Mouse (Mus musculus) brown adipose tissue, adult 24 weeks (tissue): ENCODE measurements around the gene Dnajc22. TPM values are rescaled to one million over a fixed set of nuclear protein-coding genes. Genes with fewer than 3 reads are reported as not detected.
A peak's percentile ranks its signal among the peaks of the same experiment; 100 is the strongest.

ENCODE experiments used
- H3K27ac ChIP-seq: fragments of 200-500 bp; replicated peaks from 2 replicates; pipeline ENCODE4 v1.5.1; 2012; ENCODE audit warnings: low read depth, mild to moderate bottlenecking, low read length
- H3K4me1 ChIP-seq: fragments of 200-500 bp; 2 replicates; pipeline ENCODE4 v1.6.1; 2012; ENCODE audit warnings: low read length, mixed read lengths; ENCODE audit not compliant: control insufficient read depth, insufficient read depth, insufficient read length
- H3K4me3 ChIP-seq: fragments of 200-500 bp; 2 replicates; pipeline ENCODE4 v1.5.1; 2012; ENCODE audit warnings: low read depth, mild to moderate bottlenecking, low read length, moderate library complexity; ENCODE audit not compliant: insufficient read depth
- polyA plus RNA-seq: library from polyadenylated mRNA; stranded (reverse); fragments of >200 nt; gene quantifications from 2 replicates; pipeline ENCODE4 v1.2.4, GENCODE M21; 2012; ENCODE audit not compliant: missing spikeins, insufficient read depth, insufficient read length

The Dnajc22 gene
- polyA plus RNA-seq, 1 experiment = 9.6 TPM

DNA sequence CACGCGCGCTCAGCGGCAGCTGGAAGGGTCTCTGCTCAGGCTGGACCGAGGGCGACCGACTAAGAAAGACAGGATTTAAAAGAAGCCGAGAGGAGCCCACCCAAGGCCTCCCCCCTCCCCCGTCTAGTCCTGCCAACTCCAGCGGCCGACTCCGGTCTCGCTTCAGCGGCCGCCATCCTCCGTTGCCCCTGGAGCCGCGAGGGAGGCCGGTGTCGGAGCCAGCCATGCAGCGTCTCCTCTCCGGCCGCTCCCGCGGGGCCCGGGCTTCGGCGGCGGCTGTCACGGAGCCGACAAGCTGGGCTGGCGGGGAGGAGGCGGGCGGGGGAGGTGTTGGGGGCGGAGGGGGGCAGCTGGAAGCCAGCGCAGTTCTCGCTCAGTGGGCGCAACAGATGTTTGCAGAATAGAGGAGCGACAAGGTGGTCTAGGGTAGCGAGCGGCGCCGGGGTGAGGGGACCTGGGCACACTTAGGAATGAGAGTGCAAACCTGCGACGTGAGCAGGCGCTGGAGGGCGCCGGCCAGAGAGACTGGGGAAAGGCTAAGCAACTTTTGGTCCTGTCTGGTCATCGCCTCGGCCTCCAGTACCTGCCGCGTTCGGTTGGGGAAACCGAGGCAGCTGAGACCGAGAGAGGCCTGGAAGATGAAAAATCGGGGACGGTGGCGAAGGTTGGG lies 4.0 kb downstream of the Dnajc22 start:
- H3K27ac ChIP-seq = no peak overlapping the region
- peaks cover 6% of the 10 kb centered on the region for H3K4me1 ChIP-seq
- peak overlapping the region; percentile 39 for H3K4me3 ChIP-seq

DNA sequence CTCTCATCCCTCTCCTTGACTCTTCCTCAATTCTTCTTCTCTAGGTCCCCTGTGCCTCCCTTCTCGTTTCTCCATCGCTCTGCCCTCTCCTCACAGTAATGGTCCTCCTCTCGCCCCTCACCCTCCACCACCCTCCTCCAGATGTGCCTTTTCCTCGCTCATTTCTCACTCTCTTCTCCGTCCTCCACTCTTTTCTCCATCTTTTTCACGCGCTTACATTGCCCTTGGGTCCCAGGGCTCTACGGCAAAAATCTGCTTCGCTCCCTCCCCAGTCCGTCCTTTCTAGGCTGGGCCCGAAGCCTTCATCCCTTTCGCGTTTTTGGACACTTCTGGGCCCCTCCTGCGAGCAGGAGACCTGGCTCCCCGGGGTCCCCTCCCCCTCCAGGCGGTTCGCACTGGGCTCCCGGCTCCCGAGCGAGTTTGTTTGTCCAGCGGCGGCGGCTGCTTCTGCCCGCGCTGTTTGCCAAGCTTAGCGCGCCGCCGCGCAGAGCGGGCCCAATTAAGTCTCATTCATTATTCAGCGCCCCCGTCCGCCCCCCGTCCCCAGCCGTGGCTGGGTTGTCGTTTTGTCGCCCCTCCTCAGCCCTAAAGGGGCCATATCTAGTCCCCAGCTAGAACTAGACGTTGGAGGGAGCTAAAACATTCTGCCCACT lies 5.0 kb downstream of the Dnajc22 start:
- Histone ChIP-seq H3K27ac (no peak overlapping the region), H3K4me1 (peaks cover 6% of the 10 kb centered on the region), H3K4me3 (peak overlapping the region; percentile 49)

DNA sequence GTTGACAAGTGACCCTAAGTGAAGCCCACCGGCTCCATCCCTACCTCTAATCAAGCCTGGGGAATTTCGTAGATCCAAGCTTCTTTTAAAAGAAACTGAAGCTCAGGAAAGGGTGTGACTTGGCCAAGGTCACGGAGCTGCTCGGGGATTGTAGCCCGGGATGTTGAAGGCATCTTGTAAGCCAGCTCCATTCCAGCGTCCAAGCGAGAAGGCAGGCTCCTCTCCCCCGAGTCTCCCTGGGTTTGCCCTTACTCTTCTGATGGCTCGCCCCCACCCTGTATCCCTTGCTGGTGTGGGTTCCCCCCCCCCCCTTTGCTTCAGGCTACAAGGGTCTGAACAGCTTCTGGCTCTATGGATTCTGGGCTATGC lies 5.5 kb downstream of the Dnajc22 start:
- no peak overlapping the region for H3K27ac ChIP-seq
- peak overlapping the region; percentile 49; the same call in 1 of the 2 replicates for H3K4me3 ChIP-seq
- peaks cover 6% of the 10 kb centered on the region for H3K4me1 ChIP-seq

DNA sequence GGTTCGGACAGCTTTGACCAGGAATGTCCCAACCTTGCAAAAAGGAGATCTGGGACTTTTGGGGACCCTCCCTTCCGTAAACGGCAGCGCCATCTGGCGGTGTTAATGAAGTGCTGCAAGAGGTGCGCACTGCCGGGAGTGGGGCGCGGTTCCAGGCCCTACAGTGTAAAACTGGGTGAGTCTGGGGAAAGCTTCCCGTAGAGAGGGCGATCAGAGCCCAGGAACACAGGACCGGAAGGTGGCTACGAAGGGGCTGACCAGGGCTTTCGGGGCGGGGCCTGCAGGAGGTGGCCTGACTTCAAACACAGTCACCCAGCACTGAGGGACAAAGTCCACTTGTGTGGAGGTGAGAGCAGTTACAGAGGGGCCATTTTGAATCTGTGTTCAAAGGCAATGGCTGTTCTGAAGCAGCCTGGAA lies 6.2 kb downstream of the Dnajc22 start:
- Histone ChIP-seq H3K4me3 (peak overlapping the region; percentile 21), H3K27ac (no peak overlapping the region), H3K4me1 (peaks cover 6% of the 10 kb centered on the region)

DNA sequence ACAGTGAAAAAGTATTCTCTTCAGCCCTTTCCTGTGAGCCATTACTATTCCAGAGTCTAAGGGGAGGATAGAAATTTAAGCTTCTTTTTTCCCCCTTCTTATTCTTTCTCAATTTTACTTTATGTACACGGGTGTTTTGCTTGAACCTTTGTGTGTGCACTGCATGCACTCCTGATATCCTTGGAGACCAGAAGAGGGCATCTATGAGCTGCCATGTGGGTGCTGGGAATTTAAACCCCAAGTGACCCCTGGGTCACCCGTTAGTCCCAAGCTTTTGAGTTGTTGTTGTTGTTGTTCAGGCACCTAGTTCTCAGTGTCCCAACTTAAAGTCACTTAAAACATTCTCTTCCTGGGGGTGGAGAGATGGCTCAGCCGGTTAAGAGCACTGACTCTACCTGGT lies 7.0 kb downstream of the Dnajc22 start:
- Histone ChIP-seq H3K4me1 (peaks cover 6% of the 10 kb centered on the region), H3K4me3 (no peak overlapping the region), H3K27ac (no peak overlapping the region)

DNA sequence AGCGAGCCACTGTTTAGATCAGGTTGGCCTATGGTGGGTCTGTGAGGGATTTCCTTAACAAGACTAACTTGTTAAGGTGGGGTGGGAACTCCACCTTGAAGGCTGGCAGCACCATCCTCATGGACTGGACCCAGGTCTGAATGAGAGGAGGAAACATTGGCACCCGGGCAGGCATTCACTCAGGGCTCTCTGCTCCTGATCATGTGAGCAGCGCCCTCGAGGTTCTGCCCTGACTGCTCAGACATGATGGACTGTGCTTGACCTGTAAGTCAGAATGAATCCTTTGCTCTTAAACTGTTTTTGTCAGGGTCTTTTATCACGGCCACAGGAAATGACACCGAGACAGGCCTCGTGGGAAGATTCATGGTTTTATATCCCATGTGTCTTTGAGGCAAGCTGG lies 12.3 kb downstream of the Dnajc22 start:
- Histone ChIP-seq H3K4me3 (no peak overlapping the region), H3K4me1 (no peaks in the 10 kb centered on the region), H3K27ac (no peak overlapping the region)

DNA sequence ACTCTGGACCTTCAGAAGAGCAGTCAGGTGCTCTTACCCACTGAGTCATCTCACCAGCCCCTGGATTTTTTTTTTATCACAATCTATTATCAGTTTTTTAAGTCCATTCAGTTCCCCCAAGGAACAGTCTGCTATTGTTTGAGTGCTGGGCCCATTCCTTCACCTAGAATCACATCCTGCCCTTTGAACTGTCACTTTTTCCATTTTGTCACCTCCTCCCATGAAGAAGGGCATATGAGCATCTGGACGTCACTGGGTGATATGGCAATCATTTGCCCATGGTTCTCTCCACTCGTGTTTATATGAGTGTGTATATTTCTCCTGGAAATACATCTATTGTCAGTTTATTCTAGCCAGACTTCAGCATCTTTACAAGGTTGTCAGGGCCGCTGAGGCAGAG lies 14.9 kb downstream of the Dnajc22 start:
- no peak overlapping the region for H3K4me3 ChIP-seq
- no peak overlapping the region for H3K27ac ChIP-seq
- H3K4me1 ChIP-seq = no peaks in the 10 kb centered on the region

DNA sequence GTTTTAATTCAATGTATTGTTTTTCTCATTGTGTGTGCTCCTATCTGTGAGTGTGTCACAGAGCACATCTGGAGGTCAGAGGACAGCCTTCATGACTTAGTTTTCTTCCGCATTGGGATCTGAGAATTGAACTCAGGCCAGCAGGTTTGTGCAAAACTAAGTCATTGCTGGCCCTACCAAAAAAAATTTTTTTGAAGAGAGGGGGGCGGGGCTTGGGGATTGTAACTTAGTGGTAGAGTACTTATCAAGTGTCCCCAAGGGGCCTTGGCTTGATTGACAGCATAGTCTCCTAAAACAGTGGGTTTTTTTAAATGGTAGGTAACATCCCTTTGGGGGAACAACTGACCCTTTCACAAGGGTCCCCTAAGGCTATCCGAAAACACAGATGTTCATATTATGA lies 18.2 kb downstream of the Dnajc22 start:
- H3K4me1 ChIP-seq = no peaks in the 10 kb centered on the region
- H3K27ac ChIP-seq = no peak overlapping the region
- H3K4me3 ChIP-seq = no peak overlapping the region

DNA sequence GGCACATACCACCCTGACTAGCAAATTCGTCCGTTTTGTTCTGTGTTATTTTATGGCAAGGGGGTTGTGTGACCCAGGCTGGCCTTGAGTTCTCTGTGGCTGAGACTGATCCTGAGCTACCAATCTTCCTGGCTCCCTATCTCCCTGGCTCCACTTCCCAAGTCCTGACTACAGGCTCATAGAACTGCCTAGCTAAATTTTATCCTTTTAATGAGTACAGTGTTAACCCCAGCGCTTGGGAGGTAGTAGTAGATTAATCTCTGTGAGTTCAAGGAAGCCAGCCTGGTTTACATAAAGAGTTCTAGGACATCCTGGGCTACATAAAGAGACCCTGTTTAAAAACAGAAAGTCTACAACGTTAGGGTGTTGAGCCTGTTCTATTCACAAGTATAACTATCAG lies 18.8 kb downstream of the Dnajc22 start:
- no peak overlapping the region for H3K27ac ChIP-seq
- H3K4me3 ChIP-seq = no peak overlapping the region

DNA sequence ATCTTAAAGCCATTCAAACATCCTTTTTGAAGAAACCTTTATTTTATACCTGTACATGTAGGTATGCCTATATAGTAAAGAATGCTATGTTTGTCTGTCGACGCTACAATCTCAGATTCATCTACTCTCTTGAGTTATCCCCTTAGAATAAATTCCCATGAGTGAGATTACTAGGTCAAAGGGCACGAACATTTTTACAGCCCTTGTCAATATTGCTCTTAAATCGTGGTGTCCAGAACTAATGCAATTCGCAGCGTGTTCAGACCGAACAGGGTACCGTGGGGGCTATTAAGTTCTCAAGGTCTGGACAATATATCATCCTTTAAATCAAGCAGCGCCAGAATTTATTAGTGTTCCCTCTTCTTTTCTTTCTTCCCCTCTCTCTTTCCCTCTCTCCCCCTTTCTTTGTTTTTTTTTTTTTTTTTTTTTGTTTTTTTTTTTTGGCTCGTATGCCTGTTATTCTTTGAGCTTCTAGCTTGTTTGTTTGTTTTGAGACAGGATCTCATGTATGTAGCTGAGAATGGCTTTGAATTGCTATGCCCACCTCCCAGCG lies 19.9 kb downstream of the Dnajc22 start:
- Histone ChIP-seq H3K4me1 (no peaks in the 10 kb centered on the region), H3K4me3 (peak overlapping the region; percentile 36; the same call in 1 of the 2 replicates), H3K27ac (no peak overlapping the region)

More for the DNA sequence above, 18.8 kb downstream of the Dnajc22 start:
- no peaks in the 10 kb centered on the region for H3K4me1 ChIP-seq

DNA sequence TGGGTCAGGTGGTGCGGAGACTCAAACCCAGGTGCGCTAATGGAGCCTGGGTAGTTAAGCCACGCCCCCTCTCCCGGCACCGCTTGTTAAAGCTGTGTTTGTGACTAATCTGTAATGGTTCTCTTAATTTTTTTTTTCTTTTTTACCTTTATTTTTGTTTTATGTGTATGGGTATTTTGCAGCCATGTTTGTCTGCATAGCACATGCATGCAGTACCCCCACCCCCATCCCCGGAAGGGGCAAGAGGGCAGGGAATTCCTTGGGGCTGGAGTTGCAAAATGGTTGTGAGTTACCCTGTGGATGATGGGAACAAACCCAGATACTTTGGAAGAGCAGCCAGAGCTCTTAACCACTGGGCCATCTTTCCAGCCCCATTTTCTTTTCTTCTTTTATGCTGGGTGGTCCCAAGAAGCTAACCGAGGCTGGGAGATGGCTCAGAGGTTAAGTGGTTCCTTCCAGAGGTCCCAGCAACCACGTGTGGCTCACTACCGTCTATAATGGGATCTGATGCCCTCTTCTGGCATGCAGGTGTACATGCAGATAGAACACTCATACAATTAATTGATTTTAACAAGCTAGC lies 20.5 kb downstream of the Dnajc22 start:
- Histone ChIP-seq H3K27ac (no peak overlapping the region), H3K4me3 (peak overlapping the region; percentile 36; the same call in 1 of the 2 replicates), H3K4me1 (no peaks in the 10 kb centered on the region)

DNA sequence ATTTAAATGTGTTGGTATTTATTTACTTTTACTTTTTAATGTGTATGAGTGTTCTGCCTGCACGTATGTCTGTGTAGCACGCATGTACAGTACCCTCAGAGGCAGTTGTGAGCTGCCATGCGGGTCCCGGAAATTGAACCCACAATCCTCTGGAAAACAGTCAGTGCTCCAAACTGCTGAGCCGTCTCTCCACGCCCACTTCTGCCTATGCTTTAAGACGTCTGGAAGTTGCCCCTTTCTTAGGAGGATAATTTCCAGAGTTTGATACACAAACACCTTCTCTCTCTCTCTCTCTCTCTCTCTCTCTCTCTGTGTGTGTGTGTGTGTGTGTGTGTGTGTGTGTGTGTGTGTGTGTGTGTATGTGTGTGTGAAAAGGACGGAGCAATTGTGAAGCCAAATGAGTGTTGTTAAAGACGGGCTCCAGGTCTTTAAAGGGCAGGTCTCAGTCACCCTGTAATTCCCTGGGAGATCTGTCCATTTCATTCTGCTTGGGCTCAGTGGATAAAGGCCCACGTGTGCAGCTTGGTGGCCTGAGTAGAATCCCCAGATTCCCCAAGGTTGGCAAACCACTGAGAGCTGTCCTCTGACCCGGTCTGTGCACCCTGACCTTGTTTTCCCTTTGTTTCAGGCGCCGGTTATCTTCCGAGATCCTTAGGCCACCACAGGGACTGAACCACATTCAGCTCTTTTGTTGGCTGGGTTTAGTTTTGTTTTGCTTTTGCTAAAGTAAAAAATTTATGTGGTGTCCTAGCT lies 21.5 kb downstream of the Dnajc22 start:
- Histone ChIP-seq H3K27ac (no peak overlapping the region), H3K4me1 (no peaks in the 10 kb centered on the region), H3K4me3 (no peak overlapping the region)

DNA sequence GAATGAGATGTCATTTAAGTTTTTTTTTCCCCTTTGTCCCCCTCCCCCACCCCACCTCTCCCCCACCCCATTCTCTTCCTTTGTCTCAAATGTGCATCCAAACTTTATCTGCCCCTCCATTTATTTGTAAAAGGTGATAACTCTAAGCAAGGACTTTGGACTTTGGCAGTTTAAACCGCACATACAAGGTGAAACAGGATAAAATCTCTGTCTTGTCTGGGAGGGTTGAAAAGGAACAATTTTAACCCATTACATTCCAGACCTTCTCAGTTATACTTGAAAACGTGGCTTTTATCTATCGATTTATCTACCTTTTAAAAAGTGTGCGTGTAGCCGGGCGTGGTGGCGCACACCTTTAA lies 22.1 kb downstream of the Dnajc22 start:
- H3K4me1 ChIP-seq = no peaks in the 10 kb centered on the region
- H3K27ac ChIP-seq = no peak overlapping the region
- no peak overlapping the region for H3K4me3 ChIP-seq

DNA sequence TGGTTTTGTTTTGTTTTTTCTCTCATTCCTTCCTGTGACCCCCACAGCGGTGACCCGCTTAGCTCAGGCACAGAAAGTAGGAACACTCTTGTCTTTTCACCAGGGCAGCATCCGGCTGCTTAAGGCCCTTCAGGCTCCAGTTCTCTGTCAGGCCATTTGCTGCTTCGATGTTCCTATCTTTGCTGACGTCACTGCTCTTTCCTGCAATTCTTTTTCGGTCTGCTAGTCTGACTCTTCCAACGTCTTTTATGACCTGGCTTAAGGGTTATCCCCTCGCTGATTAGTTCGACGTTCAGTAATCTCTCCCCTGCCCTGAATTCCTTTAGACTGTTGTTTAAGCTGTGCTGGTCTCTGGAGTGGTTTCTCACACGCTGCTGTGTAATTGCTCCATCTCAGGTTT lies 23.6 kb downstream of the Dnajc22 start:
- Histone ChIP-seq H3K4me1 (no peaks in the 10 kb centered on the region), H3K27ac (0 out of 2 replicates have a peak overlapping the region, but pooled peaks have one; percentile 1), H3K4me3 (no peak overlapping the region)

DNA sequence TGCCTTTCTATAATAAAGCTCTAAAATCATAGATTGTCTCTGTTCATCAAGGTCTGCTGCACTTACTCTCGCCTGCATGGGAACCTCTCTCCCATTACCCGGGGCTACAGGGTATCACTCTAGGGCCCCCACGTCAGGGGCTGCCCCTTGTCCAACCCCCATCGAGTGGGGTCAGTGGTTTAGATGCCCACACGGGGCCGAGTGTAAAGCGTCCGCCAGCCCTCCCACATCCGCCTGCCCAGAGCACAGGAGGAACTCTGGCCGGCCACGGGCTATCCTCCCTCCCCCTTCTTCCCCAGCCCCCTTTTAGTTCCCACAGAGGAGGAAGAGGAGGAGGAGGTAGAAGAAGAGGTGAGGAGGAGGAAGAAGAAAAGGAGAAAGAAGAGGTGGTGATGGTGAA lies 27.8 kb downstream of the Dnajc22 start:
- Histone ChIP-seq H3K4me3 (no peak overlapping the region), H3K4me1 (no peaks in the 10 kb centered on the region), H3K27ac (no peak overlapping the region)
